Mouse (Mus musculus) neutrophil, adult 83 days (primary cell): ENCODE measurements around the gene Artn. TPM values are rescaled to one million over a fixed set of nuclear protein-coding genes. Genes with fewer than 3 reads are reported as not detected.

ENCODE experiments used
- total RNA-seq, 2 experiments: library from RNA; stranded (reverse); gene quantifications; one replicate each; pipeline ENCODE4 v1.2.4; 2023

Artn gene
- not detected for total RNA-seq

DNA sequence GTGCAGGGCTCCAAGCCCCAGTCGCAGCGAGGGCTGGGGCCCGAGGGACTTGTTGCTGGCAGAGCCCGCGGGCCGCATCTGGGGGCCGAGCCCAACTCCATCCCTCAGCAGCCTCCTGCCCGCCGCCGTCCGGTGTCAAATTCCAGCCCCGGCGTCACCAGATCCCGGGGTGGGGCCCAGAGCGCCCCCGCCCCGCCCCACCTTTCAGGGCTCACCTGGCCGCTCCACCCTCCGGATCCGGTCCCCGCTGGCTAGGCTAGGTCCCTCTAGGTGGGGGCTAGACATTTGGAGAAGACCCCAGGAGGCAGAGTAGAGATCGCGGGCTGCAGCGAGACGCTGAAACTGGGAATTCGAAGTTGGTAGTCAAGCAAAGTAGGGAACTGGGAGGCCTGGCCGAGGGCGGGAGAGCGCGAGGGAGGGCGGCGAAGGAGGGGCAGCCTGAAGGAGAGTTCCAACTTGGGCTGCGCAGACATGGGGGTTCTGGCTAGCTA is at the start of gene Artn:
Artn (minus strand) TSS at position 373 of the 491 bp plus-strand sequence.

DNA sequence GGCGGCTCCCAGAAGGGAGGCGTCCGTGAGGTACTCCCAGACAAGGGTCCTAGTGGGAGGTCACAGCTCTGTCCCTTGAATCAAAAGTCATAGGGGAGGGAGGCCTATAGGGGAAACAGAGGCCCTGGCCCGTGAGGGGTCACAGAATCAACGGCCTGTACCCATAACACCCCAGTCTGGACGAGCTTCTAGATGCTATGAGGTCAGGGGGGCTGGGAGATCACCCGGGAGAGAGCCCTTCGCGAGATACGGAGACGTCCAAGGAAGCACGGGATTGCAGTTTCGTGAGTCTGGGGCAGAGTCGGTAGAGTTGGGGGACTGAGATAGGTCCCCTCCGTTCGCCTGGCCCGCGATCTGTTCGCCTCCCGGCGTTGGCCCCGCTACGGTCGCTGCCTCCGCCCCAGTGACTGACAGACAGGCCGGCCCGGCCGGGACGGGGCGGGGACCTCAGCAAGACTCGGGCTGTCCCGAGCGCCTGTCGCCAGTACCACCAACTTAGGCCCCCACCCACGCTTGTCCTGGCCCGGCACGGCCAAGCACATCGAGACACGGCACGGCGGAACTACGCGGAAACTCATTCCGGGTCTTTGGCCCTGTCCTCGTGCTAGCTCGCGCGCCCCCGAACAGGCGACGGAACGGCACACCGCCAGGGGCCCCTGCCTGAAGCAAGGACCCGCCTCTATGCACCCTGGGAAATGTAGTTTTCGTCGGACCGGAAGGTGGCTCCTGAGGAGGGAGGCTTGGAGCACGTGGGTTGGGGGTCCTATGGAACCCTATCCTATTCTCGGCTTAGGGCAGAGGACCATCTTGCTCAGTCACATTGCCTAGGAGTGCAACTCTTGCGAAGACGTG is 14.7 kb downstream of the Artn start, which contains the start of gene Ipo13:
Ipo13 (minus strand) TSS at position 409 of the 852 bp plus-strand sequence.

DNA sequence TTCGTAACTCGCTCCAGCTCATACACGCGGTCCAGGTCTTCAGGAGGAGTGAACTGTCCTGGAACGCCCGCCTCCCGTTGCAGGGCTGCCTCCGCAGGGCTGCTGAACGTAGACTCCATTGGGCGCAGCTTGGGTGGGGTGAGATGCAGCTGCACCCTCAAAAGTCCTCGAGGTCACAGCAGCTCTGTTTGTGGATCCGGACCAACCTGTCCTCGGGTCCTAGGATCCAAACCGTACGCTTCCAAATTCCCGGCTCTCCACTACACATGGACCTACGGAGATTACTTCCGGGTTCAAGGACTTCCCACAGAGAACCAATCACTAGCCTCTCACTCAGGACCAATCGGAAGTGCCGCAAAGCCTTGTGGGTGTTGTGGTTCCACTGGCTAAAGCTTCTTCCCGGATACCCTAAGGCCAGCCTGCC is 37.8 kb downstream of the Artn start, which contains the start of gene Dph2:
Dph2 (minus strand) TSS at position 295 of the 424 bp plus-strand sequence.

DNA sequence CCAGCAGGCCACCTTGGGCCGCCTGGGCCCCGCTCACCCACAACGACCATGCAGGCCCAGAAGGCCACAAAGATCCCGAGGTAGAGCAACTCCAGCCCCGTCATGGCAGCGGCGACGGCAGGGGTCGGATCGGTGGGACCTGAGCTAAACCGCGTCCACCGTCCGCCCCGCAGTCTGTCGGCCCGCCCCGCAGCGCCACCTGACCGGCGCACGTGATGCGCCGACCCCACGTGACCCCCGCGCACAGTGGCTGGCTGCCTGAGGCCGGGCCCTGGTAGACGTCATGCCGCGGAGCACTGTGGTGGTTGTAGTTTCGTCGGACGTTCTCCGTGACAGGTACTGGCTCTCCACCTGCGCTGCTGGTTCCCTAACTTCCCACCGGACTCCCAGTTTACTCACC is 42.4 kb downstream of the Artn start, which contains the start of gene Atp6v0b:
Atp6v0b (minus strand) TSS at position 201 of the 400 bp plus-strand sequence.

DNA sequence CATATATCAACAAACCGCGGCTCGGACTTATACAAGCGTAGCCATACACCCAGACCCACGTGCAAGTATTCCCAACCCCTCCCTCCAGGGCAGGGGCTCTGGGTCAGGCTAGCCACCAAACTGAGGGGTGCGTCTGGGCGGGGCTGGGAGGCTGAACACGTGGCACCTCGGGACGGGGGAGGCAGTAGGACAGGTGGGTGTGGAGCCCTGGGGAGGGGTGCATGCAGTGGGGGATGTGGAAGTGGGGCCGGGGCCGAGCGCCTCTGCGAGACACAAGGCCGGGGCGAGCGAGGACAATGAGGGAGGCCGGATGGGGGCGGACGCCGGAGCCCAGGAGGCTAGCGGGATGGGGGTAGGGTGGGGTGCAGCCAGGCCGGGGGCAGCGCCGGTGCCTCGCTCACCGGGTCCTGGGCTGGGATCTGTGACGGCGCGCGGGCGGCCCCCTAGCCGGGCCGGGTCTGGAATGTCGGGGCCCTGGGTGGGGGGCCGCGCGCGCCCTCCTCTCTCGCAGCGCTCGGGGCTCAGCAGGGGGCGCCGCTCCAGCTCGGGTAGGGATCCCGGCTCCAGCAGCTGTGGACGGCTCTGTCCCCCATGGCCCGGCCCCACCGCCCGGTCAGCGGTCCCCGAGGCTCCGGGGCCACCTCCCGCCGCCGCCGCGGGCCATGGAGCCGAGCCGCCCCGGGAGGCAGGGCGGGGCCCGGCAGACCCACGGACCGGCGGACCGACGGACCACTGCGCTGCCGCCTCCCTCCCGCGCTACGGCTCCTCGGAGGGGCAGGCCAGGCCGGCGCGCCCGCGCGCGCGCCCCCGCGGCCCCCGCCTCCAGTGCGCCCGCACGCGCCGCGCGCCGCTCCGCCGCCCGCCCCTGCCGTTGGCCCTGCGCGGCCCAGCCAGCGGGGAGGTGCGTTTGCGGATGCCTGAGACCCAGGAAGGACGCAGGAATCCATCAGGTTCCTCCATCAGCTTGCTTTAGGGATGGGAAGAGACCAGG is 46.6 kb downstream of the Artn start, which contains the start of gene B4galt2:
B4galt2 (minus strand) TSS at position 787 of the 991 bp plus-strand sequence.

Other genes with a start within 250 kb of the Artn start
- 10 to 100 TPM; 16.8 to 17.0 TPM for gene Dmap1, start 247.5 kb downstream of the Artn start, total RNA-seq
- not detected for gene Gm12845, start 205.4 kb downstream of the Artn start, total RNA-seq
- not detected for gene Klf17, start 164.1 kb downstream of the Artn start, total RNA-seq
- gene Slc6a9, start 95.3 kb downstream of the Artn start, total RNA-seq = 1 to 10 TPM; 5.5 to 8.0 TPM
- not detected for gene Ccdc24, start 57.2 kb downstream of the Artn start, total RNA-seq
- gene B4galt2, start 46.3 kb downstream of the Artn start, total RNA-seq = under 1 TPM in 1 of 2 experiments, not detected in 1; 0.24 TPM
- gene Atp6v0b, start 42.4 kb downstream of the Artn start, total RNA-seq = 100 to 1,000 TPM; 305 to 310 TPM
- 1 to 10 TPM; 4.0 to 4.7 TPM for gene Dph2, start 37.7 kb downstream of the Artn start, total RNA-seq
- 10 to 100 TPM; 20.8 to 23.8 TPM for gene Ipo13, start 14.8 kb downstream of the Artn start, total RNA-seq
- gene St3gal3, start 205.2 kb upstream of the Artn start, total RNA-seq = 1 to 10 TPM; 8.6 to 9.1 TPM